Mouse (Mus musculus) kidney, adult 2 months (tissue): ENCODE measurements around the gene Tulp4.
"Not testable (repeated sequence)": the region's sequence is repeated elsewhere in the genome, so short reads cannot be mapped to it uniquely, and the experiment has no call there.

Experiments
- CTCF ChIP-seq: fragments of 200-500 bp; conservative IDR thresholded peaks from 2 replicates; pipeline ENCODE4 v1.5.1; 2011; ENCODE audit warnings: low read depth, mild to moderate bottlenecking, control low read depth, low read length, moderate library complexity, mixed read lengths; ENCODE audit not compliant: insufficient read depth, insufficient read length
- POLR2A ChIP-seq: fragments of 200-500 bp; IDR thresholded peaks from one replicate; pipeline ENCODE4 v1.6.1; 2011; ENCODE audit warnings: low read depth, low read length, control low read depth

DNA sequence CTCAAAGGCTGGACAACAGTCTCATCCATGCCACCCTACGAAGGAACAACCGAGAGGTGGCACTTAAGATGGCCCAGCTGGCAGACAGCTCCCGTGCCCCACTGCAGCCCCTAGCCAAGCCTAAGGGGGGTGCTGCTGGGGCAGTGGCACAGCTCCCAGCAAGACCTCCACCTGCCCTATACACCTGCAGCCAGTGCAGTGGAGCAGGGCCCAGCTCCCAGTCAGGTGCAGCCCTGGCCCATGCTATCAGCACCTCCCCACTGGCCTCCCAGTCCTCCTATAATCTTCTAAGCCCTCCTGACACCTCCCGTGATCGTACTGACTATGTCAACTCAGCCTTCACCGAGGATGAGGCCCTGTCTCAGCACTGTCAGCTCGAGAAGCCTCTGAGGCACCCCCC is 126.4 kb downstream of the Tulp4 start:
- TF ChIP-seq CTCF, POLR2A: not testable (repeated sequence)
